Mouse (Mus musculus): ENCODE results near the gene Itpkb. TPM values are rescaled to one million over a fixed set of nuclear protein-coding genes. Genes with fewer than 3 reads are reported as not detected.
A peak's percentile ranks its signal among the peaks of the same experiment; 100 is the strongest.

Itpkb gene
- polyA plus RNA-seq, 1 experiment from 2014 or later = 3.7 TPM

- 73% methylated on average over 4 of the region's 4 CpGs for WGBS
These were observed 23.8 kb downstream of the Itpkb start for GRCm38 (mm10) chr1:180354129-180354528.

DNA sequence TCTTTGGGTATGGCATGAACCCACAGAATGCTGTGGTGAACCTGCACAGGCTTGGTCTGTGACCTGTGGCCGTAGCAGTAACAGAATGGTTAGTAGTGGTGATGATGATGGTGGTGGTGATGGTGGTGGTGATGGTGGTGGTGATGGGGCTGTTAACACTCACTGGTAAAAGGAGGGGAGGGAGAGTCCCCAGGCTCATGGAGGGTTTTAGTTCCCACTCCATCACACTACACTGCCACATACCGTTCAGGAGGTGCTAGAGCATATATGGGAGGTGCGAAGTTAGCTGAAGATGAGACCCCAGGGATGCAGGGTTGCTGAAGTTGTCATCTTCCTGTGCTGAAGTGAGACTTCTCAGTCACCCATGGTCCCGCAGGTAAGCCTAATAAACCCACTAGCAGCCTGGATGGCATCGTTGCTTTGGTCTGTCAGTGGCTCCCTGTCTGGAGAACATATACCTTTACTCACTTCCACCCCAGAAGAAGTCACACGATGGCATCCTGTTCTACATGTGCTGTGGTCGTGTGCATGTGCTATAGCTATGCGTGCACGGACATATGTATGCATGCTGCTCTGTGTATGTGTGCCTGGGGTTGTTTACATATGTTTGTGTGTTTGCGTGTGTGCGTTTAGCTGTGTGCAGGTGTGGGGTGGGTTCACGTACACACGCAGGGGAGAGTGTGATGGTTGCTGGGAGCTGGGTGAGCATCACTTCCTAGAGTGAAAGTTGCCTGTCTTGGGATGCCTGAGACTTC lies 24.9 kb downstream of the Itpkb start:
- H3K4me2 ChIP-seq (replicated peaks; ENCODE audit: low read depth) = no peak overlapping the region
- ATAC-seq (ENCODE audit: low FRiP score, low TSS enrichment) (no peak), DNase-seq (ENCODE audit: low spot score) (no peak)
- H3K4me1 ChIP-seq (replicated peaks; ENCODE audit: control insufficient read depth, insufficient read depth) = 0 out of 2 replicates have a peak, but pooled peaks cover 2% of the 10 kb centered on the region
- H3K36me3 ChIP-seq (ENCODE audit: control insufficient read depth, insufficient read depth, low read length) = no peaks in the 10 kb centered on the region
- no peaks in the 10 kb centered on the region for H3K27me3 ChIP-seq (ENCODE audit: control insufficient read depth, insufficient read depth, low read length)
- 84% methylated on average over 13 of the region's 13 CpGs for WGBS
- H3K9me3 ChIP-seq (ENCODE audit: control insufficient read depth, low read length) = no peaks in the 10 kb centered on the region
- no peak overlapping the region for H3K4me3 ChIP-seq (ENCODE audit: low read depth, low read length)
- no peak for TF ChIP-seq CTCF (IDR thresholded peaks at IDR 0.05; ENCODE audit: low read depth)
- no peak for TF ChIP-seq EP300 (optimal IDR thresholded peaks at IDR 0.05)
- H3K27ac ChIP-seq (replicated peaks) = no peak overlapping the region
- no peak overlapping the region for H3K9ac ChIP-seq (ENCODE audit: low read length)

More at GRCm38 (mm10) chr1:180354129-180354528, 23.8 kb downstream of the Itpkb start:
- Histone ChIP-seq H3K4me3 (ENCODE audit: low read depth, low read length) (no peak overlapping the region), H3K4me1 (replicated peaks; ENCODE audit: control insufficient read depth, insufficient read depth) (0 out of 2 replicates have a peak, but pooled peaks cover 2% of the 10 kb centered on the region), H3K27ac (replicated peaks) (no peak overlapping the region), H3K4me2 (replicated peaks; ENCODE audit: low read depth) (no peak overlapping the region), H3K27me3 (ENCODE audit: control insufficient read depth, insufficient read depth, low read length) (no peaks in the 10 kb centered on the region), H3K9ac (ENCODE audit: low read length) (no peak overlapping the region), H3K9me3 (ENCODE audit: control insufficient read depth, low read length) (no peaks in the 10 kb centered on the region), H3K36me3 (ENCODE audit: control insufficient read depth, insufficient read depth, low read length) (no peaks in the 10 kb centered on the region)
- no peak for ATAC-seq (ENCODE audit: low FRiP score, low TSS enrichment)
- DNase-seq (ENCODE audit: low spot score) = no peak
- TF ChIP-seq EP300 (optimal IDR thresholded peaks at IDR 0.05) (no peak), CTCF (IDR thresholded peaks at IDR 0.05; ENCODE audit: low read depth) (no peak)

DNA sequence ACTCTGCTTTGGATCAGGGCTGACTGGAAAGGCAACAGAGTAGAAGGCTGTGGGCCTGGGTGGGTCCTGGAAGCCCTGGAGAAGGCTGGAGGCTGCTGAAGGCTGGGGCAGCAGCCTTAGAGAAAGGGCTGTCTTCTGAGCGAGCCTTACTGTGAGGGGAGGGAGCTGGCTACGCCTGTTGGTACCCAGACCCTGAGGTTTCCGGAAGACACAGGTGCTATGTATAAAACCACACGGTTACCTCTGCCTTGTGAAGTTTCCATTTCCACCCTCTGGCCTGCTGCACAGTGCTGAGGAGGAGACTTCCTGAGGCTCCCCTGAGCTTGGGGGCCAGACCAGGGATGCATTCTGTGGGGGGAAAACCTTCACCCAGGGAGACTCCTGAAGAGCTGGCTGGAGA lies 25.9 kb downstream of the Itpkb start:
- Histone ChIP-seq H3K4me2 (replicated peaks; ENCODE audit: low read depth) (no peak overlapping the region), H3K4me3 (ENCODE audit: low read depth, low read length) (no peak overlapping the region), H3K4me1 (replicated peaks; ENCODE audit: control insufficient read depth, insufficient read depth) (0 out of 2 replicates have a peak, but pooled peaks cover 2% of the 10 kb centered on the region), H3K9me3 (ENCODE audit: control insufficient read depth, low read length) (no peaks in the 10 kb centered on the region), H3K36me3 (ENCODE audit: control insufficient read depth, insufficient read depth, low read length) (no peaks in the 10 kb centered on the region), H3K27me3 (ENCODE audit: control insufficient read depth, insufficient read depth, low read length) (no peaks in the 10 kb centered on the region), H3K27ac (replicated peaks) (0 out of 2 replicates have a peak overlapping the region, but pooled peaks have one; percentile 45), H3K9ac (ENCODE audit: low read length) (no peak overlapping the region)
- WGBS = 73% methylated on average over 4 of the region's 4 CpGs
- ATAC-seq (ENCODE audit: low FRiP score, low TSS enrichment) (no peak), DNase-seq (ENCODE audit: low spot score) (no peak)
- TF ChIP-seq EP300 (optimal IDR thresholded peaks at IDR 0.05) (no peak), CTCF (IDR thresholded peaks at IDR 0.05; ENCODE audit: low read depth) (no peak)

DNA sequence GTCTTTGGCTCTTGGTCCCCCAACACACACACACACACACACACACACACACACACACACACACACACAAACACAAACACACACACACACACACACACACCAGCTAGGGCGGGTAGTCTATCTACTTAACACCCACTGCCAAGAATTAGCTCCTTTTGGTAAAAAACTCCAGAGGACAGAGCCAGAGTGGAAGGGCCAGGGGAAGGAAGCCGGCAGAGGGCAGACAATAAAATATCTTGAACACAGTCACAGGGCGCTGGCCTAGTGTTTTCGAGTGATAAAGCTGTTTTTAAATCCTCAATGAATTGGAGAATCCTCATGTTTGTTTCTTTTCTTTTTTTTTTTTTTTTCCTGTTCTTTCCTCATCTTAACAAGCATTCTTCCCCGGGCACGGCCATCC lies 26.6 kb downstream of the Itpkb start:
- Histone ChIP-seq H3K9me3 (ENCODE audit: control insufficient read depth, low read length) (no peaks in the 10 kb centered on the region), H3K4me1 (replicated peaks; ENCODE audit: control insufficient read depth, insufficient read depth) (0 out of 2 replicates have a peak, but pooled peaks cover 2% of the 10 kb centered on the region), H3K4me2 (replicated peaks; ENCODE audit: low read depth) (no peak overlapping the region), H3K36me3 (ENCODE audit: control insufficient read depth, insufficient read depth, low read length) (no peaks in the 10 kb centered on the region), H3K4me3 (ENCODE audit: low read depth, low read length) (no peak overlapping the region), H3K27ac (replicated peaks) (no peak overlapping the region), H3K9ac (ENCODE audit: low read length) (no peak overlapping the region), H3K27me3 (ENCODE audit: control insufficient read depth, insufficient read depth, low read length) (no peaks in the 10 kb centered on the region)
- ATAC-seq (ENCODE audit: low FRiP score, low TSS enrichment) (no peak), DNase-seq (ENCODE audit: low spot score) (no peak)
- TF ChIP-seq CTCF (IDR thresholded peaks at IDR 0.05; ENCODE audit: low read depth) (peak; percentile 30), EP300 (optimal IDR thresholded peaks at IDR 0.05) (no peak)
- WGBS = 59% methylated on average over 6 of the region's 6 CpGs

DNA sequence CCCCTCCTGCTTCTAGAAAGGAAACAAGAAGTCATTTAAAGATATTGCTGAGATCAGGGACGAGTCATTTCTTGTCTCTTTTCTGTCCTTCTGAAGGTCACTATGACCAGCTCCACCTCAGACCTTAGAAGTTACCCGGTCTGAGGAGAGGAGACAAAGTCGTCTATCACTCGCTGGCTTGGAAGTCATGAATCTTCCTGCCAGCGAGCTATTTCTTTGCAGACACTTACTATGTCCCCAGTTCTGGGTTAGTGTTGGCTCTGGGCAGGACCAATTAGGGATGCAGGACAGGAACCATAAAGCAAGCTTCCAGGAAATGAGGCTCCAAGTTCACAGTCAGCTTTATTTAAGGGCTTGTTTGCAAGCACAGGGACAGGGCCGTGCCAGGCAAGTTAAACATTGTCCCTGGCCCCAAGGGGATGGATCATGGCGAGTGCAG lies 27.6 kb downstream of the Itpkb start:
- no peaks in the 10 kb centered on the region for H3K36me3 ChIP-seq (ENCODE audit: control insufficient read depth, insufficient read depth, low read length)
- WGBS = 44% methylated on average over 7 of the region's 7 CpGs
- DNase-seq (ENCODE audit: low spot score) = no peak

DNA sequence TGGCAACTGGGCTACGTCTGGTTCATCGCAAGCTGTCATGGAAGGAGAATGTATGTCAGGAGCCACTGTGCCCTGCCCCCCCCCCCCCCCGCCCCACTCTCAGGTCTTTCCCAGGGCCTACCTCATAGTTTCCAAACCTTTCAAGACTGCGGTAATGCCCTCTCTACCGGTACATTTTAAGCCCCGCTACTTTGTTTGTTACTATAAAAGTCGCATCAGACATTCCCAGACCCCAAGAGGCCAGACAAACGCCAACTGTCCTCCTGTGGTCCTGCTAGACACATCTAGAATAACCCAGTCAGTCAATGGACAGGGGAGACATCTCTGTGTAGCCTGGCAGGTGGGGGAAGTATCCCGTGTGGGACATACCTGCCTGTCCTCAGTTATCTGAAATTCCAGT lies 28.2 kb downstream of the Itpkb start:
- no peak for TF ChIP-seq CTCF (IDR thresholded peaks at IDR 0.05; ENCODE audit: low read depth)
- TF ChIP-seq EP300 (optimal IDR thresholded peaks at IDR 0.05) = no peak
- no peaks in the 10 kb centered on the region for H3K27me3 ChIP-seq (ENCODE audit: control insufficient read depth, insufficient read depth, low read length)
- H3K27ac ChIP-seq (replicated peaks) = no peak overlapping the region
- no peak overlapping the region for H3K9ac ChIP-seq (ENCODE audit: low read length)
- peaks cover 2% of the 10 kb centered on the region; the same call in 1 of the 2 replicates for H3K4me1 ChIP-seq (replicated peaks; ENCODE audit: control insufficient read depth, insufficient read depth)
- H3K4me2 ChIP-seq (replicated peaks; ENCODE audit: low read depth) = no peak overlapping the region
- no peak overlapping the region for H3K4me3 ChIP-seq (ENCODE audit: low read depth, low read length)
- WGBS = 86% methylated on average over 9 of the region's 9 CpGs
- no peaks in the 10 kb centered on the region for H3K9me3 ChIP-seq (ENCODE audit: control insufficient read depth, low read length)
- ATAC-seq (ENCODE audit: low FRiP score, low TSS enrichment) = no peak
- DNase-seq (ENCODE audit: low spot score) = no peak
- H3K36me3 ChIP-seq (ENCODE audit: control insufficient read depth, insufficient read depth, low read length) = no peaks in the 10 kb centered on the region

More for the DNA sequence above, 27.6 kb downstream of the Itpkb start:
- no peak overlapping the region for H3K27ac ChIP-seq (replicated peaks)
- no peaks in the 10 kb centered on the region for H3K27me3 ChIP-seq (ENCODE audit: control insufficient read depth, insufficient read depth, low read length)
- H3K4me2 ChIP-seq (replicated peaks; ENCODE audit: low read depth) = no peak overlapping the region
- H3K9me3 ChIP-seq (ENCODE audit: control insufficient read depth, low read length) = no peaks in the 10 kb centered on the region
- 0 out of 2 replicates have a peak, but pooled peaks cover 2% of the 10 kb centered on the region for H3K4me1 ChIP-seq (replicated peaks; ENCODE audit: control insufficient read depth, insufficient read depth)
- TF ChIP-seq CTCF (IDR thresholded peaks at IDR 0.05; ENCODE audit: low read depth) (no peak), EP300 (optimal IDR thresholded peaks at IDR 0.05) (no peak)
- no peak overlapping the region for H3K4me3 ChIP-seq (ENCODE audit: low read depth, low read length)
- no peak overlapping the region for H3K9ac ChIP-seq (ENCODE audit: low read length)
- no peak for ATAC-seq (ENCODE audit: low FRiP score, low TSS enrichment)
